Mouse (Mus musculus) stomach, postnatal 0 days (tissue): ENCODE results near the gene Tdp1. TPM values are rescaled to one million over a fixed set of nuclear protein-coding genes. Genes with fewer than 3 reads are reported as not detected.

Source experiments
- ATAC-seq: fragments of 200-750 bp; cut with Nextera tagmentation; 2 replicates; pipeline ENCODE4 v1.8.0; 2017; ENCODE audit not compliant: low FRiP score, low TSS enrichment
- DNase-seq: peaks from one replicate; pipeline ENCODE4 v3.0.0-alpha.2; 2016; ENCODE audit warnings: low spot score
- H3K27ac ChIP-seq: fragments of 300-500 bp; sonication (generic); replicated peaks from 2 replicates; pipeline ENCODE4 v1.5.1; 2014; ENCODE audit warnings: mild to moderate bottlenecking, control low read depth
- H3K27me3 ChIP-seq: fragments of 300-500 bp; sonication (generic); 2 replicates; pipeline ENCODE4 v1.6.1; 2014; ENCODE audit warnings: low read length; ENCODE audit not compliant: control insufficient read depth, insufficient read depth
- H3K36me3 ChIP-seq: fragments of 300-500 bp; sonication (generic); 2 replicates; pipeline ENCODE4 v1.6.1; 2014; ENCODE audit warnings: low read length, mixed read lengths; ENCODE audit not compliant: control insufficient read depth, insufficient read depth
- H3K4me1 ChIP-seq: fragments of 300-500 bp; sonication (generic); replicated peaks from 2 replicates; pipeline ENCODE4 v1.6.1; 2014; ENCODE audit warnings: antibody characterized with exemption; ENCODE audit not compliant: control insufficient read depth, insufficient read depth
- H3K4me2 ChIP-seq: fragments of 300-500 bp; sonication (generic); replicated peaks from 2 replicates; pipeline ENCODE4 v1.6.1; 2014; ENCODE audit warnings: low read depth, mild to moderate bottlenecking, control low read depth, moderate library complexity
- H3K4me3 ChIP-seq: fragments of 300-500 bp; sonication (generic); 2 replicates; pipeline ENCODE4 v1.5.1; 2014; ENCODE audit warnings: low read depth, low read length, control low read depth
- H3K9ac ChIP-seq: fragments of 300-500 bp; sonication (generic); 2 replicates; pipeline ENCODE4 v1.6.1; 2014; ENCODE audit warnings: mild to moderate bottlenecking, low read length, control low read depth, mixed read lengths
- H3K9me3 ChIP-seq: fragments of 300-500 bp; sonication (generic); 2 replicates; pipeline ENCODE4 v1.6.1; 2016; ENCODE audit warnings: low read length; ENCODE audit not compliant: control insufficient read depth
- CTCF ChIP-seq: IDR thresholded peaks from 2 replicates; pipeline ENCODE4 v1.5.1; 2016; ENCODE audit warnings: antibody characterized with exemption, low read depth, mild to moderate bottlenecking, moderate library complexity
- EP300 ChIP-seq: optimal IDR thresholded peaks from 2 replicates; pipeline ENCODE3; 2016; ENCODE audit warnings: antibody characterized with exemption
- WGBS: fragments of 180-500 bp; shearing (Covaris S2); extraction: QIAGEN DNeasy Blood & Tissue Kit; methylation state at CpG from one replicate; pipeline ENCODE4 v1.1.7; 2014; 5-methylcytosine and 5-hydroxymethylcytosine counted together
- polyA plus RNA-seq: library from polyadenylated mRNA; unstranded; fragments of >200 nt; fragmentation: Nextera tagmentation; extraction: Ambion mirVana; gene quantifications from 2 replicates; pipeline ENCODE4 v1.2.1, GENCODE M21; 2015

Tdp1 gene
- polyA plus RNA-seq, 1 experiment from 2014 or later = 12.9 TPM

GRCm38 (mm10) chr12:99919636-99920035 is 35.3 kb downstream of the Tdp1 start:
- Histone ChIP-seq H3K4me1 (no peaks in the 10 kb centered on the region), H3K36me3 (no peaks in the 10 kb centered on the region; the same call in 1 of the 2 replicates), H3K27me3 (no peaks in the 10 kb centered on the region), H3K9me3 (no peaks in the 10 kb centered on the region), H3K4me2 (no peak overlapping the region), H3K4me3 (no peak overlapping the region), H3K9ac (no peak overlapping the region), H3K27ac (no peak overlapping the region)
- DNase-seq = no peak
- TF ChIP-seq CTCF = no peak
- TF ChIP-seq EP300 = no peak
- no peak for ATAC-seq
- 82% methylated on average over 3 of the region's 3 CpGs for WGBS

DNA sequence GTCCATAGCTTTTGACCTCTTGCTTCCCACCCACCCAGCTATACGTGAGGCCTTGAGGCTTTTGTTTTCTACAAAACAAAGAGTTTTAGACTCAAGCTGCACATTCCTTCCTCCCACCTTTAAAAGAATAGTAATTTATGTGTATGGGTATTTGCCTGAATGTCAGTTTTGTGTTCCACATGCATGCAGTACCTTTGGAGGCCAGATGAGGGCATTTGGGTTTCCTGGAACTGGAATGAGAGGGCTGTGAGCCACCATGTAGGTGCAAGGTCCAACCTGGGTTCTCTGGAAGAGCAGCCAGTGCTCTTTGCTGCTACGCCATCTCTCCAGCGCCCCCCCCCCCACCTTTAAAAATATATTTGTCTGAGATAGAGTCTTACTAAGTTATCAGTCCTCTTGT is 36.7 kb downstream of the Tdp1 start:
- 79% methylated on average over 3 of the region's 3 CpGs for WGBS
- Histone ChIP-seq H3K9me3 (no peaks in the 10 kb centered on the region), H3K27ac (no peak overlapping the region), H3K4me1 (no peaks in the 10 kb centered on the region), H3K4me3 (no peak overlapping the region), H3K36me3 (no peaks in the 10 kb centered on the region), H3K4me2 (no peak overlapping the region), H3K27me3 (no peaks in the 10 kb centered on the region), H3K9ac (no peak overlapping the region)
- ATAC-seq = no peak
- TF ChIP-seq EP300 (no peak), CTCF (peak; percentile 69)
- DNase-seq = peak; percentile 24

GRCm38 (mm10) chr12:99923131-99923606 is 38.9 kb downstream of the Tdp1 start:
- Histone ChIP-seq H3K4me2 (no peak overlapping the region), H3K4me3 (no peak overlapping the region), H3K9me3 (no peaks in the 10 kb centered on the region), H3K27ac (no peak overlapping the region), H3K27me3 (no peaks in the 10 kb centered on the region), H3K36me3 (no peaks in the 10 kb centered on the region; the same call in 1 of the 2 replicates), H3K9ac (no peak overlapping the region), H3K4me1 (no peaks in the 10 kb centered on the region)
- TF ChIP-seq EP300 (no peak), CTCF (no peak)
- no peak for DNase-seq
- no peak for ATAC-seq
- 59% methylated on average over 5 of the region's 5 CpGs for WGBS

- H3K27me3 ChIP-seq = no peaks in the 10 kb centered on the region
- no peak for TF ChIP-seq EP300
- TF ChIP-seq CTCF = no peak
- no peaks in the 10 kb centered on the region; the same call in 1 of the 2 replicates for H3K36me3 ChIP-seq
- no peak overlapping the region for H3K4me2 ChIP-seq
- ATAC-seq = no peak
- no peak overlapping the region for H3K4me3 ChIP-seq
- no peak for DNase-seq
- H3K4me1 ChIP-seq = no peaks in the 10 kb centered on the region
- 84% methylated on average over 5 of the region's 5 CpGs for WGBS
- no peak overlapping the region for H3K9ac ChIP-seq
- no peak overlapping the region for H3K27ac ChIP-seq
- no peaks in the 10 kb centered on the region for H3K9me3 ChIP-seq
Observed at GRCm38 (mm10) chr12:99923703-99924102, 39.4 kb downstream of the Tdp1 start.

DNA sequence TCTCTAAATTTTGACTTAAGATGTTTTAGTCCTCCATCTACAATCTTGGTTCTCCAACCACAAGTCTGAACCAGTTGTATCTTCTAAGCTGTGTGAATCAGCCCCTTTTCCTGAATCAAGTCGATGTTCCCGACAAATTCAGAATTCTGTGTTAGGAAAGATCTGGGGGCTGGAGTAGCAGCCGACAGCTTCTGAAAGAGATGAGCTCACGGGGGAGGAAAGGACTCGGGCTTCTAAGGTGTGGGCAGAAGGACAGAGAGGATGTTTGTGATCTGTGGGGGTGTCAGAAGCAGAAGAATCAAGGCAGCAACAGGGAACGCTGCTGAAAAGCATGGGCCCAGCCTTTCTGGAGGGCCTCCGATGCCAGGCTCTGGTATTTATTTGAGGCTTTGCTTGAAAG is 44.0 kb downstream of the Tdp1 start:
- Histone ChIP-seq H3K27me3 (no peaks in the 10 kb centered on the region), H3K4me3 (no peak overlapping the region), H3K9me3 (no peaks in the 10 kb centered on the region), H3K27ac (no peak overlapping the region), H3K4me1 (no peaks in the 10 kb centered on the region), H3K36me3 (no peaks in the 10 kb centered on the region; the same call in 1 of the 2 replicates), H3K4me2 (no peak overlapping the region), H3K9ac (no peak overlapping the region)
- no peak for TF ChIP-seq CTCF
- TF ChIP-seq EP300 = no peak
- DNase-seq = no peak
- 89% methylated on average over 7 of the region's 7 CpGs for WGBS
- no peak for ATAC-seq

GRCm38 (mm10) chr12:99929160-99929559 is 44.8 kb downstream of the Tdp1 start:
- Histone ChIP-seq H3K4me3 (no peak overlapping the region), H3K4me1 (no peaks in the 10 kb centered on the region), H3K4me2 (no peak overlapping the region), H3K9ac (no peak overlapping the region), H3K36me3 (no peaks in the 10 kb centered on the region; the same call in 1 of the 2 replicates), H3K9me3 (no peaks in the 10 kb centered on the region), H3K27me3 (no peaks in the 10 kb centered on the region), H3K27ac (no peak overlapping the region)
- DNase-seq (no peak), ATAC-seq (no peak)
- 88% methylated on average over 1 of the region's 1 CpGs for WGBS
- TF ChIP-seq EP300 (no peak), CTCF (no peak)
